Mouse (Mus musculus) kidney, postnatal 14 days (tissue): ENCODE measurements around the gene Ddx51.

Source experiments
- DNase-seq: peaks from one replicate; pipeline ENCODE4 v3.0.0; 2022; ENCODE audit warnings: mixed read lengths

Ddx51 gene

DNA sequence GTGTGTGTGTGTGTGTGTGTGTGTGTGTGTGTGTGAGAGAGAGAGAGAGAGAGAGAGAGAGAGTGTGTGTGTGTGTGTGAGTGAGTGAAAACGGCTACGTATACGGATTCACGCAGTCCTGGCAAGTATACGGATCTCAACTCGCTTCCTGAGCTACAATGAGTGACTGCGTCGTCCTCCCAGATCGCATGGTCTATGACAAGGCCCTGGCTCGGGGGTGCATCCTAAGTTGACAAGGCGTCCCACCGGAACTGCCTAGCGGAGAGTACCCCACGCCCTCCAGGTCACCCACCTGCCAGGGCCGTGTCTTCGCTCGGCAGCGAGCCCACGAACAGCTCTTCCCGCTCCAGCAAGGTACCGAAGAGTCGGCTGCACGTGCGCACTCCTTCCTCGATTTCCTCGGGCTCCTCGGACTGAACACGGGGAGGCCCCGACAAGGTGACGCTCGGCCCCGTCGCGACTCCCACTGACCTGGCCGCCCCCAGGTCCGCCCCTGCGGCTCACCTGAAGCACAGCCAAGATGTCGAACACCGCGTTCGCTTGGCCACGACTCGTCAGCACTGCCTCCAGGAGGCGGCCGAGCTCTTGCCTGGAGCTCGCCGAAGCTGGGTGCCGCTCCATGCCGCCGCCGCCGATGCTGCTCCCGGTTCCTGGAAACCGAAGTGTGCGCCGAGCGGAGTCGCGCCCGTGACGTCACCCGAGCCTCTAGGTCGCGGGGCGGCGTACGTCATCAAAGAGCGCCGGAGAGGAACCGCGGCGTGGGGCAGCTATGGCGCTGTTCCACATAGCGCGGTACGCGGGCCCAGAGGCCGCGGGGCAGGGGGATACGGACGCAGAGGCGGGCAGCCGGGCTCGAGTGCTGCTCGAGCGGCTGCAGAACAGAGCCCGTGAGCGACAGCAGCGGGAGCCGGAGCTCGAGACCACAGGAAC lies at the start of gene Ddx51, which contains the start of gene Noc4l:
Ddx51 (plus strand) TSS at position 733 of the 930 bp plus-strand sequence.
Noc4l (minus strand) TSS at position 699 of the 930 bp plus-strand sequence.
- peak; percentile 97 for DNase-seq

DNA sequence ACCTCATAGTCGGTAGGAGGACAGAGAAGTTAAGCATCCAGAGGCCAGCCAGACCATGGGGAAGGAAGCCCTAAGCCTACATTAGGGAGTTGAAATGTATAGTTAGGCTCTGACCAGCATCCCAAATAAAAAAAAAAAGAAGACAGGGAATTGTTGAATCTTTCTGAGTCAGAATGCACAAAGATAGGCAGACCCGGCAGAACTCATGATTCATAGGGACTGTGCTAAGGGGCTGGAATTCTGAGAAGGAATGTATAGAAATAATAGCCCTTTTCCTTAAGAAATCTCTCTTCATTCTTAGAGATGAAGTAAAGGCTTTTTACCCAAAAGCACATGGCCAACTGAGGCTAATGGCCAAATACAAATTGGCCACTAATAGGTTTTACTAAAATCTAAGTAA lies 48.9 kb upstream of the Ddx51 start:
- DNase-seq, result no peak

DNA sequence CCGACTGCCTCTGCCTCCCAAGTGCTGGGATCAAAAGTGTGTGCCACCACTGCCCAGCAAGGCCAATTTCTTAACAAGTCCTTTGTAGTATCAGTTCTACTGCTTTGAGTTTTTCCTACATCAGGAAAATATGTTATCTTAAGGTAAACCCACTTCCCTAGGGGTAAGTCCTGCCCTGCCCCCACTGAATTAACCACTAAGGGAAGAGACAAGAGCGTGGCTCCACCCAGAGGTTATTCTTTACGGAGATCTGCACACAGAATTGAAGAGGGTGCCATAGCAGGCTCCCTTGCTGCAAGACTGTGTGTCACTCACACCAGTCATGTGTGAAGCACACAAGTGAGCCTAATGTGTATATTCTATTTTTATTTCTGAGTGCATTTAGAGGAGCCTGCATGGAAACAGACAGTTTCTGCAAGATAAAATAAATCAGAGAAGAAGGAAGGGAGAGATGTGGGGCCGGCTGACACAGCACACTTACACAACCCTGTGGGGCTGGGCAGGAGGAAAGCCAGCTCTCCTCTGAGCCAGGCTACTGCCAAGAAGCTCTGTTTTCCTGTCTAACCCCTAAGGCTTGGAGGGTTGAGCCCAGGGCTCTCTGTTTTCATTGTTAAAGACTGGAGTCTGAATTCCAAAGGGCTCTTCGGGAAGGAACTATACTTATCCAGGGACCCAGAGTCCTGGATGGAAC lies 47.6 kb upstream of the Ddx51 start:
- DNase-seq, result no peak

DNA sequence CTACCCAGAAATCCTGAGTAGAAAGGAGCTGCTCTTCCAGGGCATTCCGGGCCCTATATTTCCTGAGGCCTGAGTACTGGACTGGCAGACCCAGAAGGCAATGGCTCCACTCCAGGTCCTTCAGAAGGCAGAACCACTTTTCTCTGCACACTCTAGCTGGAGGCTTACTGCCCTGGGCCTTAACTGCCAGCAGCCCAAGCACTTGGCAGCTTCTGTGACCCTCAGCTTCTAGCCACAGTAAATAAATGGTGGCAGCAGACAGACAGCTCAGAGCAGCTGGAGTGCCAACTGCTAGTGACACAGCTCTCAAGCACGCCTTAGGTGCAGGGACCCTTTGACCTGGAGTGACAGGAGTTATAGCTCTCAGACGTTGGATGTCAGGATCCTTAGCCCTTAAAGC lies 45.5 kb upstream of the Ddx51 start:
- DNase-seq, result no peak

DNA sequence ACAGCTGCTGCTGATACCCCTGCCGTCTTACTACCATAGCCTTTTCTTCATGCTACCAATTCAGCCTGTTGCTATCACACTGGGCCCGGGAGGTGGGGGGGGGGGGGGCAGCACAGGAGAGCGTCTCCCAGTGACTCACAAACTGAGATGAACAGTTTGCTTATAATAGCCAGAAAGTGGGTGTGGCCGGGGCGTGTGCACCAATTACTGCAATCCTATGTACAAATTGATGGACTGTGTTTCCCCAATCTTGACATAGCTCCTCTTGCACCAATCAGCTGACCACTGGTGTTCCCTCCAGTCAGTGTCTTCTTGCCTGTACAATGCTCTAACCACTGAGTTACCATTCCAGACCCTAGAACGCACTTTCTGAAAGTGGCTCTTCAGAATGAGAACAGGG lies 44.9 kb upstream of the Ddx51 start:
- DNase-seq, result no peak

DNA sequence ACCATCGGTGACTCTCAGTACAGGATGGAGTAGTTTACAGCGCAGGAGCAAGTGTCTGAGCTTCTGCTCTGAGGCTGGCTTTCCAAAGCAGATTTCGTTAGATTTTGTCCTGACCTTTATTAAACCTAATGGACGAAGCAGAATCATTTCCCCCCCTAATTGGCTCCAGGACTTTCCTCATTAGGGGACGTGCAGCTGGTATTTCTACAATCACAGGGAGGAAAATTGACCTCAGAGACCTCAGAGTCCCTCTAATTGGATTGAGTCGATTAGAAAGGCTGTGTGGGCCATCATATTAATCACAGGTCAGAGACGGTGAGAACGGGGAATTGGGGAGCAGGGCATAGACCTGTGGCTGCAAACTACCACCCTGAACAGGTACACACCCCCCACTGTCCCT lies 44.3 kb upstream of the Ddx51 start:
- DNase-seq, result no peak

DNA sequence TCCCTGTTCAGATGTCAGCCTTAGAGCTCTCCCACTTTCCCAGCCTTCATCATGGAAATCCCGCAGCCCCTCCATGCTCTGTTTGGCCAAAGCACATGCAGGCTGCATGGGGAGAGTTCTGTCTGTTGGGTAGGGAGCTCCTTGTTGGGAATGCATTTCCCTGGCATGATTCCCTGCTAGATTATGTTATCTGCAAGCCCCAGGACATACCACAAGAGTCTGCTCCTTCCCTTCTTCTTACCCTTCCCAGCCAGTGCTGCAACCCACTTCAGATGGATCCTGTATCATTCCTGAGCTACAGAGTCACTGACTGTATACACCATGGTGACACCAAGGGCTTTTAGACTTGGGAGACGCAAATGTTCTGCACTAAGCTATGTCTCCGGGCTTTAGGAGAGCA lies 43.8 kb upstream of the Ddx51 start:
- DNase-seq, result no peak

DNA sequence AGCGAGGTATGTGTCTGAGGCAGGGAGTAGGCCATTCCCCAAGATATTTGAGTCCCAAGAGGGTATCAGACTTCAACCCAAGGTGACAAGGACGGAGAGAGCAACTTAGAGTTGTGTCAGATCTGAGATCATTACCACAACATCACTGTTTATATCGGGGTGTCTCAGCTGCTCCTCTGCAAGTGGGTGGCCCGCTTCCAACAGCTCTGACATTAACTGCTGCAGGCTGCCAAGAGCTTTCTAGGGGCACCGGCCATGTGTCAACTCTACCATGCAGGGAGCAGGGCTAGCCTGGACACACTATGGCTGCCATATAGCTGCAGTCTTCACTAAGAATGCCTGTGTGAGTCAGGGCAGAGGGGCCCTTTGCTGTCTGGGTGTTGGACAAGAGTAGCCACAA lies 43.4 kb upstream of the Ddx51 start:
- no peak for DNase-seq

DNA sequence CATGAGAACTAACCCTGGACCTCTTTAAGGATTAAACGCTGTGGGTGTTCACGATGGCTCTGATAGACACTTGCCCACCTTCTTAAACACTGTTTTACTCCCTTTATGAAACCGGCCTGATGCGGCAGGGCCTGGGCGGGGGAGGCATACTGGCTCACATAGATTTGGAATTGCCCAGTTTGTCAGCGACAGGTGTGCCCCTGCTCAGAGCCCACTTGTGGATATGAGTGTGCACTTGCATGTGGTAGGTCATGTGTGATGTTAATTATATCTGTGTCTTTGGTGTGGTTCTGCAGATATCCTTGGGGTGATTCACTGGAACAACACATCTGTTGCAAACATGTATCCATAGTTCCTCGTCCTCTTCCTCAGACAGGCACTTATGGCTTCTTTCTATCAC lies 42.8 kb upstream of the Ddx51 start:
- DNase-seq, result no peak

DNA sequence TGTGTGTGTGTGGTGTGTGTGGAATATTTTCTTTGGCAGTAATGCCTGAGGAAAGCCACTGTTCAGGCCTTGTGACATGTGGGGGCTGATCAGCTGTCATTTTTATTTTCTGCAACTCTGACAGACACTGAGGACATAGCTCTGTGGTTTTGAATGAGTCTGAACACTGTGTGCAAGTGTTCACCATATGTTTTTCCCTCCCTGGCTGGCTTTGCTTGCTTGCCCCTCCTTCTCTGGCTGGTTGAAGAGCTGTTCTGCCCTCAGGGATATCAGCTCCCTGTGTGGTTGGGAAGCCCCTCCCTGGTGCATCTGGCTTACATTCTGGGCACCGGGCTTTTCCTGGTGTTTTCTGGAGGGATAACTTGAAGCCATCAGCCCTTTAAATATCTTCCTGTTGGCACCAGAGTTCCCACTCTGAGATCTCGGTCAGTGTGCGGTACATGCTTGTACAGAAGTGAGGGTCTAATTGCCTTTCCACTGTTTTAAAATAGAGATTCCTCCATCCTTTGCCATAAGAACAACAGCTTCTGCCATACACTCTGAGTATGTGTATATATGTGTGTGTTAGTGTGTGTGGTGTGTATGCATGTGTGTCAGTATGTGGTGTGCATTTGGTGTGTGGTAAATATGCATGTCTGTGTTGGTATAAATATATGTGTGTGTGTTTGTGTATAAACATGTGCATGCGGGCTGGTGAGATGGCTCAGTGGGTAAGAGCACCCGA lies 41.7 kb upstream of the Ddx51 start:
- DNase-seq, result no peak

DNA sequence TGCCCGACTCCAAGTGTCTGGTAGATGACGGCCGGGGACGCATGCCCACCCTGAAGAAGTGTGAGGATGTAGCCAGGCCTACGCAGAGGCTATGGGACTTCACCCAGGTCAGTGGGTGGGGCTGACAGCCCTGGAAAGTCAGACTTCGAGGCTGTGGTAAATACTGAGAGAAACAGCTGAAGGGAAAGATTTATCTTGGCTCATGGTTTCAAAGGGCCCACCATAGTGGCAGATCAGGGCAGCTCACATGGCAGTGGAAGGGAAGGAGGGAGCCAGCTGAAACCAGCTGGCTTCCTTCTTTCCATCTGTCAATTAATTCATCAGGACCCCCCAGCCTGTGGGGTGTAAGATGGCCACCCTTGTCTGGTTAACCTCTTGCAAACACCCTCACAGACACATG lies 34.0 kb upstream of the Ddx51 start:
- DNase-seq, result no peak

DNA sequence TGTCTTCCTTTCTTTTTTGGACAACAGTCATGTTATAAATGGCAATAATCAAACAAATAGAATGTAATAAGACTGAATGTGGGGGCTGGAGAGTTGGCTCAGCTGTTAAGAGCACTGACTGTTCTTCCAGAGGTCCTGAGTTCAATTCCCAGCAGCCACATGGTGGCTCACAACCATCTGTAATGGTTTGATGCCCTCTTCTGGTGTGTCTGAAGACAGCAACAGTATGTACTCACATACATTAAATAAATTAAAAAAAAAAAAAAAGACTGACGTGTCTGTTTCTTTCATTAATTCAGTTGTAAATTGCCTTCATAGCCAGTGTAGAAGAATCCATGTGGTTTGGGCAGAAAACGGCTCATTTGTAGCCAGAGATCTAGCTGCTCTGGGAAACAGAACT lies 28.9 kb upstream of the Ddx51 start:
- DNase-seq, result no peak

DNA sequence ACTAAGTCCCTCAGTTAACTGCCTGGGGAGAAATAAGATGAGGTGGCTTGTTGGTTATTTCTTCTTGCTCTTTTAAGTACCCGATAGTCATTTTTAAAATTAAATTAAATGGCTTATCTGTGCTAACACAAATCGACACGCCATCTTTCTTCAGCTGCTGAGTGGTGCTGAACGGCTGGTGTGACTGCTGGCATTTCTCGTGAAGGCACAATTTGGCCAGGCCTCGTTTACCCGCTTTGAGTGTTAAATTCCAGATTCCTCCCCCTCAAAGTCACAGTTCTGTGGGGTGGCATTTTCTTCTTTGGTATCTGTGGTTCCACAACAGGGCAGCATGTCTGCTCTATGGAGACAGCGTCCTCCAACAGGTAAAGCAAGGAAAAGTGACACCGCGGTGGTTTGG lies 25.9 kb upstream of the Ddx51 start:
- no peak for DNase-seq

DNA sequence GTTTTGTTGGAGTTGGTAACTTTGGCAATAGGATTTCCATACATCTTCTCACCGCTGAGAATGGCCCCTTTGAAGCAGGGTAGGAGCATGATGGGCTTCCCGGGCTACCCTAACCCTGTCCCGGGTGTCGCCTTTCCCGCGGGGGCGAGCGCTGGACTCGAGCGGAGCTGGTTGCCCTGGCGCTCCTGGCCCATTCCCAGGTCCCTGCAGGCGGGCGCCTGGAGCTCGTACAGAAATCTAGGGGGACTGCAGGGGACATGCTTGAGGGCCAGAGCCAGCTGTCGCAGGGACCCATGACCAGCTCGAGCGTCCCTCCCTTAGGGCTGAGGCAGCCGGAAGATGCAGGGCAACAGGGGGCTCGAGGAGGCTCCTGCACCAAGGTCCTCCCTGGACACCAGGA lies 25.1 kb upstream of the Ddx51 start:
- no peak for DNase-seq

DNA sequence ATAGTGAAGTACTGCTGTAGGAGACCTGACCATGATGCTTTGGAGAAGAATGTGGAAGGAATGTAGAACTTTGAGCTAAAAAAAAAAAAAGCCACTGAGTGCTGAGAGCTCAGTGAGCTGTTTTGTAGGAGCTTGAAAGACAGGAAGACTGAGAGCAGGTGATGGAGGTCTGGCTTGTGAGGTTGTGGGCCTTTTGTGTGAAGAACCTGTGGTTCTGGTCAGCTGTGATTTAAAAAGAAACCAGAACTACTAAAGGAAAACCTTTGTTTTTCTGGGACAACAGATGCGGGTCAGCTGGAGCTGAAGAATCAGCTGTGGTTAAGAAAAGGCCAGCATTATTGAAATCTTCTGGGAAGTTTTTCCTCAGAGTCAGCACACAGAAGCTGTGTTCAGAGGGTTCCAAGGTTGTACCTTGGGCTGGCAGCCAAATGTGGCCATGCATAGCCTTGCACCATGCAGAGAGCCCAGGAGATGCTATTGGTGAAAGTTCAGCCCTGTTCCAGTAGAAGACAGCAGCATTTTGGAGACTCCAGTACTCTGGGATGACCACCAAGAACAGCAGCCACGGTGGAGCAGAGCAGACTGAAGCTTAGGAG lies 23.6 kb upstream of the Ddx51 start:
- peak; percentile 78 for DNase-seq

DNA sequence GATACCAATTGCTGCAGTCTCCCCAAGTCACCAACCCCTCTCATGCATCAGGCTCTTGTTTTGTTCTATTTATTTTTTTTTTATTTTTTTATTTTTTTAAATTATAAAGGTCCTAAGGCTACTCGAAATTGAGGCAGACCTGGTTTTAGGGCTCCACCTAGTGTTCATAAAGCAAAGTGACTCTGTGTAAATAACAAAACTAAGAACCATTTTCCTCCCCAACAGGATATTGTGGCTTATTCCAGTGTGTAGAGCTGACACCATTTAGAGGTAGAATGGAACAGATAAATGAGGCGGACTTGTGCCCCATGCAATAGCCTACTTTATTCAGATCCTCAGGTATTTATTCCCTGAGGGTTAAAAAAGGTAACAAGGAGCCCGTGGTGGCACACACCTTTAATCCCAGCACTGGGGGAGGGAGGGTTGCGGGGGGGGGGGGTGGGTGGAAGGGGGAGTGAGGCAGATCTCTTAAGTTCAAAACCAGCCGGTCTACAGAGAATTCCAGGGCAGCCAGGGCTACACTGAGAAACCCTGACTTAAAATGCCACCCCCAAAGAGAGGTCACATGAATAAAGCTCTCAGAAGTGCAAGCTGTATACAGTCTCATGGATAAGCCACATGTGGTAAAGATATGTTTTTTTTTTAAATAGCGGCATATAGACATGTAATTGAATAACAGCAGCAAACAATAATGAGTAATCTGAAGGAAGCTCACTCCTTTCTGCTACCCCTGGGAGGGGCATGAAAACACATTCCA lies 17.1 kb upstream of the Ddx51 start:
- DNase-seq, result peak; percentile 41

DNA sequence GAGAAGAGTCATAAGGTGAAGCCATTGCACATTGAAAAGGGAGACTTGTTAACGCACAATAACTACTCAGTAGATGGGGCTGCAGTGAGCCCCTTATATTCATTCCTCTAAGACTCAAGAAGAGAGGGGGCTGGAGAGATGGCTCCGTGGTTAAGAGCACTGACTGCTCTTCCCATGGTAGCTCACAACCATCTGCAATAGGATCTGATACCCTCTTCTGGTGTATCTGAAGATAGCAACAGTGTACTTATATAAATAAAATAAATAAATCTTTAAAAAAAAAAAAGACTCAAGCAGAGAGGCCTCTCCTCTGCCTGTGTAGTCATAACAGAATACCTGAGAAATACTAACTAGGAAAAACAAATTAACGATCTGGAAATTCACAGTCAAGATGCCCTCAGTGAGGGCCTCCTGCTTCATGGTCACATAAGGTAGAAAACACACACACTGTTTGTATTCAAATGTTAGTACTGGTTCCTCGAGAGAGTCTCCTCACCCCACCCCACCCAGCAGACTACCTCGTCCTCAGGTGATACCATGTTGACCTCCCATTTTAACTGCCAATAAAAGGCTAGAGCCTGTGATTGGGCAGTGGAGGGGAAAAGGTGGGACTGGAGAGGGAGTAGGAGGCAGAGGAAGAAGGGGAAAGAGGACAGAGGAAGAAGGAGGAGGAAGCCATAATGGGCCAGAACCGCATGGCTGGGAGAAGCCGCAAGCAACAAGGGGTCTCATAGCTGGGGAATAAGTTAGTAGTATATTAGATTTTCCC lies 14.8 kb upstream of the Ddx51 start:
- DNase-seq, result no peak

DNA sequence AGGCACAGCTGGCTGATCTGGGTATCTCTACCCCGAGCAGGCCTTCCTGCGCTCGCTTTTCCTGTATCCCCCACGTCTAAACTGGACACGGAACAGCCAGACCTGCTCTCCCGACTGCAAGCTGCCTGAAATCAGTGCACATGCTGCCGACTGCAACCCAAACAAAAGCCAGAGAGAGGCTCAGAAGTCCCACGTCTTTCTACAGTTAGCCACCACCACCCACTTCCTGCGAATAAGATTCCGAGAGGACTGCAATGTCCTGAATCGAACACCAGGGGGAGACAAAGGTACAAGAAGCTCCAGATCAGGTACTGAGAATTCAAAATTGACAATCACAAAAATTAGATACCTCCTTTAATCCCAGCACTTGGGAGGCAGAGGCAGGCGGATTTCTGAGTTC lies 13.8 kb upstream of the Ddx51 start:
- peak; percentile 78 for DNase-seq

DNA sequence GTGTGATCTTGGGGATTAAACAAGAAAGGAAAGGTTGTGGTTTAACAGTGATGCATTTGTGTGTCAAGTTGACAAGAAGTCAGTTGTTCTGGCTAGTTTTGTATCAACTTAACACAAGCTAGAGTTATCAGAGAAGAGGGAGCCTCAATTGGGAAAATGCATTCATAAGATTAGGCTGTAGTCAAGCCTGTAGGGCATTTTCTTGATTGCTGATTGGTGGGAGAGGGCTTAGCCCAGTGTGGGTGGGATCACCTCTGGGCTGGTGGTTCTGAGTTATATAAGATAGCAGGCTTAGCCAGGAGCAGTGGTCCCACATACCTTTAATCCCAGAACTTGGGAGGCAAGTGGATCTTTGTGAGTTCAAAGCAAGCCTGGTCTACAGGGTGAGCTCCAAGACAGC lies 6.9 kb upstream of the Ddx51 start:
- DNase-seq, result no peak

DNA sequence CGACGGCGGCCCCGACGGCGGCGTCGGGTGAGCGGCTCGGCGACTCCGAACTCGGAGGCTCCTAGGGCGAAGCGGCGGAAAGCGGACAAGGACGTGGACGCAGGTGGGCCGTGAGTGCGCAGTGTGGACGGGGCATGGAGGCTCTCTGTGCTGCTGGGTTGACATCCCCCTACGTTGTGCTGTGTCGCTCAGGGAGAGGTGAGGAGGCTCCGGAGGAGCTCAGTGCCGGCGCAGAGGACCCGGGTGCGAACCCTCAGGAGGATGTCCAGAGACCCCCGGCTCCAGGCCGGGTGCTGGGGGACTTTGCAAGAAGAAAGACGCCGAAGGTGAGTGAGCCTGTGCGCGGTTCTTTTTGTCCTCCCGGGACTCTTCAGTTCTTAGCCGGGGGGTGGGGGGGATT lies 435 bp downstream of the Ddx51 start:
- no peak for DNase-seq

DNA sequence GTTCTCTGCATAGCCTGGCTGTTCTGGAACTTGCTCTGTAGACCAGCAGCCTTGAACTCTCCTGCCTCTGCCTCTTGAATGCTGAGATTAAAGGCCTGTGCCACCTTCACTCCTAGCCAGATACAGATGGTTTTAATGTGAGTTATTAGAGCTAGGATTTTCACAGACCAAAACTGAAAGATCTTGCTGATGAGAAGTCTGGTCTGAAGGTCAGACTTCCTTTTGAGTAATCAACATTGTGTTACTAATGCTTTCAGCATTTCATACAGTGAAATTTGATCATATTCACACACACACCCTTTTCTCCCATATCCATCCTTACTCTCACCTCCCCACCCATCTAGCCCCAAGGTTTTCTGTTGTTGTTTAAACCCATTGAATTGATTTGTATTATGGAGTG lies 6.4 kb downstream of the Ddx51 start:
- no peak for DNase-seq

DNA sequence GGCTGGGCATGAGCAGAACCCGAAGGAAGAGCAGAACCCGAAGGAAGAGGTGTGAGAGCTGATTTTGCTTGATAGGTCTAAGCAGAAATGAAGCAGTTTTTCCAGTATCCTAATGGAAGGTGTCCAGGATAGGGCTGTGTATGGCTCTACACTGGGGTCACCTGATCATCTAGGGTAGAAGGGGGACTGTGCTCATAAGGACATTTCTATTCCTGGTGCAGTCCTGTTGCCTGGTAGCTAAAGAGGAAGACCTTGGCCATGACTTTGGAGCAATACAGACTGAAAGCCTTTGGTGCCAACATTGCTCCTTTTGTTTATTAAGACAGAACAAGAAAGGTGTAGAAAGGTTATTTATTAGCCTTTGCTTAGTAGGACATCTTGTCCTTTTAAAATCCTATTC lies 10.8 kb downstream of the Ddx51 start:
- DNase-seq, result no peak
